Mouse (Mus musculus) cortical plate, adult 2 months (tissue): ENCODE measurements at regions not wholly inside any gene's neighbourhood (a gene's known extent, or its start where the extent isn't known, plus 50 kb on each side); places are given as distances from the start of the nearest gene placed in this dataset.

Source experiments
- H3K27ac ChIP-seq: fragments of 200-500 bp; 2 replicates; pipeline ENCODE4 v1.5.1; 2012; ENCODE audit warnings: low read length, control low read depth, inconsistent platforms; ENCODE audit not compliant: insufficient read depth
- H3K4me1 ChIP-seq: fragments of 200-500 bp; 2 replicates; pipeline ENCODE4 v1.6.1; 2011; ENCODE audit warnings: low read length; ENCODE audit not compliant: control insufficient read depth, insufficient read depth
- H3K4me3 ChIP-seq: fragments of 200-500 bp; 2 replicates; pipeline ENCODE4 v1.5.1; 2011; ENCODE audit warnings: mild to moderate bottlenecking, low read length, control low read depth; ENCODE audit not compliant: insufficient read depth
- CTCF ChIP-seq: fragments of 200-500 bp; IDR thresholded peaks from 2 replicates; pipeline ENCODE4 v1.5.1; 2011; ENCODE audit warnings: mild to moderate bottlenecking, control low read depth, low read length; ENCODE audit not compliant: insufficient read depth; ENCODE audit errors: extremely low read depth
- POLR2A ChIP-seq: fragments of 200-500 bp; IDR thresholded peaks from 2 replicates; pipeline ENCODE4 v1.6.1; 2011; ENCODE audit warnings: mild to moderate bottlenecking, low read length, control low read depth; ENCODE audit not compliant: insufficient read depth; ENCODE audit errors: extremely low read depth

GRCm38 (mm10) chr4:52666768-52667480 is 70.8 kb downstream of the Toporsl start:
- H3K4me3 ChIP-seq: no peak overlapping the region
- no peak overlapping the region for H3K27ac ChIP-seq
- no peaks in the 10 kb centered on the region for H3K4me1 ChIP-seq
- TF ChIP-seq CTCF (no peak), POLR2A (no peak)

- no peak overlapping the region for H3K27ac ChIP-seq
- H3K4me3 ChIP-seq: no peak overlapping the region
- TF ChIP-seq CTCF (no peak), POLR2A (no peak)
- H3K4me1 ChIP-seq: no peaks in the 10 kb centered on the region
These were observed 104.8 kb upstream of the Olfr275 start for GRCm38 (mm10) chr4:52709563-52709962.

GRCm38 (mm10) chr4:52726203-52726602 is 88.2 kb upstream of the Olfr275 start:
- TF ChIP-seq POLR2A (no peak), CTCF (no peak)
- no peak overlapping the region for H3K27ac ChIP-seq
- H3K4me1 ChIP-seq: no peaks in the 10 kb centered on the region

GRCm38 (mm10) chr4:52726625-52727297 is 87.6 kb upstream of the Olfr275 start:
- Histone ChIP-seq H3K27ac (no peak overlapping the region), H3K4me1 (no peaks in the 10 kb centered on the region), H3K4me3 (no peak overlapping the region)
- no peak for TF ChIP-seq POLR2A
- peak; percentile 97 for TF ChIP-seq CTCF

More at GRCm38 (mm10) chr4:52726203-52726602, 88.2 kb upstream of the Olfr275 start:
- no peak overlapping the region for H3K4me3 ChIP-seq

GRCm38 (mm10) chr4:52733141-52733540 is 81.3 kb upstream of the Olfr275 start:
- Histone ChIP-seq H3K4me3 (no peak overlapping the region), H3K27ac (no peak overlapping the region)
- TF ChIP-seq CTCF (no peak), POLR2A (no peak)

GRCm38 (mm10) chr4:52739543-52740474 is 74.6 kb upstream of the Olfr275 start:
- H3K4me3 ChIP-seq: no peak overlapping the region
- no peak overlapping the region for H3K27ac ChIP-seq
- no peaks in the 10 kb centered on the region for H3K4me1 ChIP-seq
- TF ChIP-seq CTCF (no peak), POLR2A (no peak)

More at GRCm38 (mm10) chr4:52733141-52733540, 81.3 kb upstream of the Olfr275 start:
- H3K4me1 ChIP-seq: no peaks in the 10 kb centered on the region

GRCm38 (mm10) chr4:52752838-52753509 is 61.4 kb upstream of the Olfr275 start:
- Histone ChIP-seq H3K27ac (no peak overlapping the region), H3K4me3 (no peak overlapping the region), H3K4me1 (no peaks in the 10 kb centered on the region)
- TF ChIP-seq CTCF (no peak), POLR2A (no peak)
